Mouse (Mus musculus): Measurements from ENCODE around the gene Sox1. TPM values are rescaled to one million over a fixed set of nuclear protein-coding genes. Genes with fewer than 3 reads are reported as not detected.

Sox1 gene
- total and polyA plus RNA-seq, 3 experiments, result 0.05 TPM; not detected in 2

DNA sequence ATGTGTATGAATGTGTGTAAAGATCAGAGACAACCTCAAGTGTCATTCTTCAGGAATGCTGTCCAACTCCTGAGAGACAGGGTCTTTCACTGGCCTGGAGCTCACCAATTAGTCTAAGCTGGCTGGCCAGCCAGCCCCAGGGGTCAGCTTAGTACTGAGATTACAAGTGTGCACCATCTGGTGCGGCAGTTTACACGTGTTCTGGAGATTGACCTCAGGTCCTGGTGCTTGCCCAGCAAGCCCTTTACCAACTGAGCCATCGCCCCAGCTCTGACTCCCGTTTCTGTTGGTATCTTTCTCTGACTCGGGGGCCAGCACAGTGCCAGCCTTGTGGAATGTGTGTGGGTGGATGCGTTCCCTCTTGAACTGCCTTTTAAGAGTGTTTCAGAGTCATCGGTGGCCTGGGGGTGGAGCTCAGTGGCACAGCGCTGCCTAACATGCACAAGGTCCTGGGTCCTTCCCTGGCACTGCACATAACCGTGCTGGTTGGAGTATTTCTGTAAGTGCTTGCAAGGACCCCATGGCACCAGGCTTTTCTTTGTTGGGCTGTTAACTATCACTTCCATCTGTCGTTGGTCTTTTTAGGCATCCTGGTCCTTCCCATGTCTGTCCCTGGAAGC, 40.6 kb upstream of the Sox1 start:
- H3K27me3 ChIP-seq (ENCODE audit: insufficient read depth, low read length), result peaks cover 4% of the 10 kb centered on the region; the same call in 1 of the 2 replicates
- TF ChIP-seq GATA2 (IDR thresholded peaks at IDR 0.05; ENCODE audit: borderline replicate concordance, low read depth, low read length) (no peak), CTCF (IDR thresholded peaks at IDR 0.05; ENCODE audit: low read depth, low read length) (no peak), GATA1 (IDR thresholded peaks at IDR 0.05; ENCODE audit: borderline replicate concordance, low read length) (no peak), TAL1 (conservative IDR thresholded peaks at IDR 0.05; ENCODE audit: low read depth, low read length) (no peak), POLR2AphosphoS5 (IDR thresholded peaks at IDR 0.05; ENCODE audit: insufficient replicate concordance, low read depth, low read length) (no peak)
- H3K9me3 ChIP-seq (replicated peaks), result no peaks in the 10 kb centered on the region
- H3K4me3 ChIP-seq (ENCODE audit: low read depth, low read length), result no peak overlapping the region
- H3K36me3 ChIP-seq (replicated peaks), result no peaks in the 10 kb centered on the region
- DNase-seq (ENCODE audit: low spot score), result no peak
- H3K4me1 ChIP-seq (ENCODE audit: insufficient read depth, low read depth, low read length), result no peaks in the 10 kb centered on the region
- no peak for ATAC-seq (ENCODE audit: extremely low read depth, insufficient number of reproducible peaks, low FRiP score, poor library complexity, severe bottlenecking)

DNA sequence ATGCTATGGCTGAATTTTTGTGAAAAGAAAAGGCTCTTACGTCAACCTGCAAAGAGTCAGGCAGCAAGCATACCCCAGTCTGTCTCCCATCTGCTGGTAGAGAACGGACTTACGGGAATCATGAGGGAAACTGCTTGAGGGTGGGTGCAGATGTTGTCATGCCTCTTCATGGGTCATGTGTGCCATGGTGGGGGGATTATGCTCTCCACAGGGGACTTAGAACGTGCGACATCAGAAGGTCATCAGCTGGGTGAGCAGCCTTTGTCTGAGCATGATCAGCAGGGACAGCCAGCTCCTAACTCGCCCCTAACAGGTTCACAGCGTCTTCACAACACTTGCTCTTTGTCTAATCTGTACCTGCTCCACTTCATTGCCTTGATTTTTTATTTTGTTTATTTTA, 26.9 kb upstream of the Sox1 start:
- Histone ChIP-seq H3K9me3 (replicated peaks) (no peaks in the 10 kb centered on the region), H3K27me3 (ENCODE audit: insufficient read depth, low read length) (no peaks in the 10 kb centered on the region; the same call in 1 of the 2 replicates), H3K36me3 (replicated peaks) (no peaks in the 10 kb centered on the region), H3K4me3 (ENCODE audit: low read depth, low read length) (no peak overlapping the region), H3K4me1 (ENCODE audit: insufficient read depth, low read depth, low read length) (no peaks in the 10 kb centered on the region)
- ATAC-seq (ENCODE audit: extremely low read depth, insufficient number of reproducible peaks, low FRiP score, poor library complexity, severe bottlenecking), result no peak
- no peak for TF ChIP-seq GATA2 (IDR thresholded peaks at IDR 0.05; ENCODE audit: borderline replicate concordance, low read depth, low read length)
- TF ChIP-seq POLR2AphosphoS5 (IDR thresholded peaks at IDR 0.05; ENCODE audit: insufficient replicate concordance, low read depth, low read length), result no peak
- no peak for TF ChIP-seq GATA1 (IDR thresholded peaks at IDR 0.05; ENCODE audit: borderline replicate concordance, low read length)
- TF ChIP-seq TAL1 (conservative IDR thresholded peaks at IDR 0.05; ENCODE audit: low read depth, low read length), result no peak
- no peak for TF ChIP-seq CTCF (IDR thresholded peaks at IDR 0.05; ENCODE audit: low read depth, low read length)
- DNase-seq (ENCODE audit: low spot score), result no peak

DNA sequence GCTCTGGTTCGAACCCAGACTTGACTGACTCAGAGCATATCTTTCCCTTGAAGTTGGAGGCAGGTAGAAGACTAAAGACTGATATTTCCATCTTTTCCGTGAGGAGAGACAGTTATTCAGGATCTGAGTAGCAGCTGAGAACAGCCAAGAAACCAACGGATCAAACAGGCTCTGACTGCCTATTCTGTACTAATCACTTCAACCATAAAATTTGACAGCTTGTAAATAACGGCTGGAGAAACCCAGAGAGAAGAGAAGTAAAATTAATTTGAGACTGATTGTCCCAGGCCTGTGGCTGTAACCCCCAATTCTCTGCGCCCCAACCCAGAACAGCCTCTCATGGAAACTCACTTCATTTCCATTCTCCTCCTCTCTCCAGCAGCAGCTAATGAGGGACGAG, 26.2 kb upstream of the Sox1 start:
- ATAC-seq (ENCODE audit: extremely low read depth, insufficient number of reproducible peaks, low FRiP score, poor library complexity, severe bottlenecking), result no peak
- Histone ChIP-seq H3K4me1 (ENCODE audit: insufficient read depth, low read depth, low read length) (no peaks in the 10 kb centered on the region), H3K27me3 (ENCODE audit: insufficient read depth, low read length) (no peaks in the 10 kb centered on the region; the same call in 1 of the 2 replicates), H3K9me3 (replicated peaks) (no peaks in the 10 kb centered on the region), H3K36me3 (replicated peaks) (no peaks in the 10 kb centered on the region), H3K4me3 (ENCODE audit: low read depth, low read length) (no peak overlapping the region)
- DNase-seq (ENCODE audit: low spot score), result no peak
- TF ChIP-seq GATA1 (IDR thresholded peaks at IDR 0.05; ENCODE audit: borderline replicate concordance, low read length) (no peak), CTCF (IDR thresholded peaks at IDR 0.05; ENCODE audit: low read depth, low read length) (no peak), POLR2AphosphoS5 (IDR thresholded peaks at IDR 0.05; ENCODE audit: insufficient replicate concordance, low read depth, low read length) (no peak), TAL1 (conservative IDR thresholded peaks at IDR 0.05; ENCODE audit: low read depth, low read length) (no peak), GATA2 (IDR thresholded peaks at IDR 0.05; ENCODE audit: borderline replicate concordance, low read depth, low read length) (no peak)

DNA sequence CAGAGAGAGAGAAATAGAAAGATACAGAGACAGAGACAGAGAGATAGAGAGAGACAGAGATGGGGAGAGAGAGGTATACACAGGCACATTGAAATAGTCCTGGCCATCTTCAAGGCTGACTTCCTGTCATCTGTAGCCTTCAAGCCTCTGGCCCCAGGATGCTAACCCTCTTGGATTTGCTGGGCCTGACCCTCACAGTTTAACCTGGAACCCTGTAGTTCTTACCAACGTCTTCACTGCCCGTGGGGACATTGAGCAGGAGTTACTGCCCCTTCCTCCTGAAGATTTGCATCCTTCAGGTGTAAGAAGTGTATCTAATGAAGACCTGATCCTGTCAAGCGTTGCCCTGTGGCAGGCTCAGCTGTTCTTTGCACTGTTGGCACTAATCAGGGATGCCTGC, 14.0 kb upstream of the Sox1 start:
- Histone ChIP-seq H3K27me3 (ENCODE audit: insufficient read depth, low read length) (peaks cover 31% of the 10 kb centered on the region), H3K9me3 (replicated peaks) (peaks cover 5% of the 10 kb centered on the region), H3K4me3 (ENCODE audit: low read depth, low read length) (no peak overlapping the region), H3K36me3 (replicated peaks) (no peaks in the 10 kb centered on the region), H3K4me1 (ENCODE audit: insufficient read depth, low read depth, low read length) (no peaks in the 10 kb centered on the region)
- DNase-seq (ENCODE audit: low spot score) (no peak), ATAC-seq (ENCODE audit: extremely low read depth, insufficient number of reproducible peaks, low FRiP score, poor library complexity, severe bottlenecking) (no peak)
- no peak for TF ChIP-seq CTCF (IDR thresholded peaks at IDR 0.05; ENCODE audit: low read depth, low read length)
- TF ChIP-seq GATA1 (IDR thresholded peaks at IDR 0.05; ENCODE audit: borderline replicate concordance, low read length), result no peak
- no peak for TF ChIP-seq GATA2 (IDR thresholded peaks at IDR 0.05; ENCODE audit: borderline replicate concordance, low read depth, low read length)
- no peak for TF ChIP-seq POLR2AphosphoS5 (IDR thresholded peaks at IDR 0.05; ENCODE audit: insufficient replicate concordance, low read depth, low read length)
- TF ChIP-seq TAL1 (conservative IDR thresholded peaks at IDR 0.05; ENCODE audit: low read depth, low read length), result no peak

DNA sequence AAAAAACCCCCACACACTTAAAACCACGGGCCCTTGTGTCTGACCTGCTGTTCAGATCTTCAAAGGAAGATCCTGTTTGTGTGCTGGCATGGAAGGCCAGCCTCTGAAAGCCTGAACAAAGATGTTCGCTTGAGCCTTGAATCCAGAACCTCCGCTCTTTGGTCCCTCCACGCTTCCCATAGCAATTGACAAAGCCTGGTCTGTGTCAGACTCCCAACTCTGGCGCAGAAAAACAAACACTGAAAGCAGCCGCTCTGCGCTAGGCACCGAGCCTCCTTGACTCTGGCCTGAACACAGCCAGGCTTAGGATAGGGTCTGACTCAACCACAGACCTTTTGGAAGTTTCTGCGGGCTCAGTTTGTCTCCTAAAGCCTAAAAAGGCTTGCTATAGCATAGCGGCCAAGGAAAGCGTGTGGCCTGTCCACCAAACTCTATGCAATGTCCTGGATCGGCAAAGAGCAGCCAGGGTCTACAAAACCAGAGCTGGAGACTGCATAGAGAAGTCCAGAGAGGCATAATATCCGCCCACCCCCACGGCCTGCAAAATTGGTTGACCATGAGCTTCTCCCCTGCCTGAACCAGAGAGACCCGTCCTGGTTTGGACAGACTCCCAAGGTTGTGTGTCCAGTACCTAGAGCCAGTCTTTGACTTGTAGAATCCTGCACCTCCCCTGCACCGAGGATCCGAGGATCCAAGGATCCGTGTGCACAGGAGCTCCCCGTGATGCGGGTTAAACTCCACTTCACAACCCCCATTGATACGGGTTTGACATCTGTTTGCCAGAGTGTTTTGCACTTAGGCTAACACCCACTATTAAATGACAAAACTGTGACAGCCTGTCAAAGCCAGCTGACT, 12.2 kb upstream of the Sox1 start:
- H3K27me3 ChIP-seq (ENCODE audit: insufficient read depth, low read length), result peaks cover 43% of the 10 kb centered on the region
- H3K36me3 ChIP-seq (replicated peaks), result no peaks in the 10 kb centered on the region
- ATAC-seq (ENCODE audit: extremely low read depth, insufficient number of reproducible peaks, low FRiP score, poor library complexity, severe bottlenecking), result no peak
- no peak overlapping the region for H3K4me3 ChIP-seq (ENCODE audit: low read depth, low read length)
- no peak for TF ChIP-seq CTCF (IDR thresholded peaks at IDR 0.05; ENCODE audit: low read depth, low read length)
- no peak for TF ChIP-seq TAL1 (conservative IDR thresholded peaks at IDR 0.05; ENCODE audit: low read depth, low read length)
- no peak for TF ChIP-seq GATA1 (IDR thresholded peaks at IDR 0.05; ENCODE audit: borderline replicate concordance, low read length)
- no peak for TF ChIP-seq GATA2 (IDR thresholded peaks at IDR 0.05; ENCODE audit: borderline replicate concordance, low read depth, low read length)
- TF ChIP-seq POLR2AphosphoS5 (IDR thresholded peaks at IDR 0.05; ENCODE audit: insufficient replicate concordance, low read depth, low read length), result no peak
- DNase-seq (ENCODE audit: low spot score), result no peak
- no peaks in the 10 kb centered on the region for H3K4me1 ChIP-seq (ENCODE audit: insufficient read depth, low read depth, low read length)
- H3K9me3 ChIP-seq (replicated peaks), result peaks cover 5% of the 10 kb centered on the region

Measured in G1E (cell line).